Mouse (Mus musculus): ENCODE measurements at regions not wholly inside any gene's neighbourhood (a gene's known extent, or its start where the extent isn't known, plus 50 kb on each side); places are given as distances from the start of the nearest gene placed in this dataset.
"Not testable (repeated sequence)": the region's sequence is repeated elsewhere in the genome, so short reads cannot be mapped to it uniquely, and the experiment has no call there.

- no peak for DNase-seq (ENCODE audit: low read depth, low spot score)
Observed at GRCm38 (mm10) chr10:96685991-96686601, 69.3 kb downstream of the Btg1 start.

GRCm38 (mm10) chr10:96686659-96687440 is 70.0 kb downstream of the Btg1 start:
- peak; percentile 45 for DNase-seq (ENCODE audit: low read depth, low spot score)

DNA sequence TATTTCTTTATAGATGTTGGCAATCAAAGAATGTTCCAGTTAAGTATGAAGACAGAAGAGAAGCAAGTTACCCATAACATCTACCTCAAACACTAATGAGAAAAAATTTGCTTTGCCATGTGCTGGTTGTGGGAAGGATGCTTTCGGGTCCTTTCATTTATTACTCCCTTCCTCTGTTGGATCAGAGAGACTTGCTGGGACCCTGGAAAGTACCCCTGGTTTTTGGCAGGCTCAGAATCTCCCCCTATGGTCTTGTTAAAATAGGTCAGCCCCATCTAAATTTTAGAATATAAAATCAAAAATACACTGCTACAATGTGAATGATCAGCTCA is 70.6 kb downstream of the Btg1 start:
- no peak for DNase-seq (ENCODE audit: low read depth, low spot score)

DNA sequence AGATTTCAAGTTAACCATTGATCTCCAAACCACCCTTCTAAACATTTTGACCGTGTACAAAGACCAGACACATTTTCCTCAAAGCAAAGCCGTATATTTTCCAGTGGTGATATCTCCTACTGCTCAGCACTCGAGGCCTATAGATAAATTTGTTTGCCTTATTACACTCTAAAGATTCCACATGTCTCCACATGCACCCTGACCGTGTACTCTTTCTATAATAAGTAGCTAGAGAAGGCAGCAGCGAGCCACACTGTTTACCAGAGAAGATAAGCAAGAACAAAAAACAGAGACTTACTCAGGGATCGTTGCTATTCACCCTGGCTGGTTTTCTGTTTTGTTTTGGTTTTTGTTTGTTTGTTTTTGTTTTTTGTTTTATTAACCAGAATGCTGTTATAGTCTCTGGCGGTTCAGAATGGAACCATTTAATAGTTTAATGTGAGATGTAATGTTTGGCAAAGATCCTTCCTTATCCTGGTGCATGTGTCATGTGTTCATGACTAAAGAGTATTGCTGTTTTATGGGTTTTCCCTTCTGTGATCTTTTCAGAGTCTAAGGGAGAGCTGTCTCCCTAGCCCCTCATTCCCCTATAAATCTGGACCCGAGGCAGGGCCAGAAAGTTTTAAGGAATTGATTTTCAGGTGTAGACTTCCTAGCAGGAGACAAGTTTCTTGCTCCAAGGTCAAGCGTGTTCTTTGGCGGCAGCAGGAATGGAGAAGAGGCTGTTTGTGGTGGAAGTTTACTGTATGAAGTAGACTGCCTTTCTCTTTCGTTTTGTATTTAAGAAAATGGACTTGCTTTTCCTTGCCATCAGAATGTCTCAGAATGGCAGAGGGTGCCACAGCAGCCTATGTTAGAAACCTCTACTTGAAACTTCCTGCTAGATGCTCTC is 73.4 kb downstream of the Btg1 start:
- DNase-seq (ENCODE audit: low read depth, low spot score): no peak

- DNase-seq (ENCODE audit: low read depth, low spot score): peak; percentile 26
Observed at GRCm38 (mm10) chr10:96690868-96691302, 74.1 kb downstream of the Btg1 start.

- no peak for DNase-seq (ENCODE audit: low read depth, low spot score)
Observed at GRCm38 (mm10) chr10:96691319-96691870, 74.6 kb downstream of the Btg1 start.

GRCm38 (mm10) chr10:96692821-96693220 is 76.0 kb downstream of the Btg1 start:
- DNase-seq (ENCODE audit: low read depth, low spot score): no peak

- DNase-seq (ENCODE audit: low read depth, low spot score): no peak
Observed at GRCm38 (mm10) chr10:96693766-96694165, 77.0 kb downstream of the Btg1 start.

GRCm38 (mm10) chr10:96696571-96696970 is 79.8 kb downstream of the Btg1 start:
- DNase-seq (ENCODE audit: low read depth, low spot score): no peak

- no peak for DNase-seq (ENCODE audit: low read depth, low spot score)
Observed at GRCm38 (mm10) chr10:96697781-96698180, 81.0 kb downstream of the Btg1 start.

DNA sequence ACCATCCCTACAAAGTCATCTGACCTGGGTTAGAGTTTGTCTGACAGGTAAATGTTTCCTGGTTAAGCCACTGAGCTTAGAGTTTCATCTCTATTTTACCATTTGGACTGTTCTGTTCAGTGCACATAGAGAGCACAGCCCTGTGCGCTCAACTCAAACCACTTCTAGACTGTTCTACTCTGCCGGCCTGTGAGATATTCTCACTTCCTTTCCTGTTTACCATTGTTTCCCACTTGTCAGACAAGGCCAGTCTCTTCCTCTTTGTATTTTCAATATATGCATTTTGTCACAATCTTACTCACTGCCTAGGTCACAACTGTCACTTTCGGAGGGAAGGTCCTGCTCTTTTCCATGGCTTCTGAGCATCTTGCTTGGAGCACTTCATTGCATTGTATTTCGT is 89.8 kb downstream of the Btg1 start:
- no peak for DNase-seq (ENCODE audit: low read depth, low spot score)

- no peak for DNase-seq (ENCODE audit: low read depth, low spot score)
Observed at GRCm38 (mm10) chr10:96708471-96708870, 91.7 kb downstream of the Btg1 start.

GRCm38 (mm10) chr10:96709698-96710356 is 93.0 kb downstream of the Btg1 start:
- no peak for DNase-seq (ENCODE audit: low read depth, low spot score)

DNA sequence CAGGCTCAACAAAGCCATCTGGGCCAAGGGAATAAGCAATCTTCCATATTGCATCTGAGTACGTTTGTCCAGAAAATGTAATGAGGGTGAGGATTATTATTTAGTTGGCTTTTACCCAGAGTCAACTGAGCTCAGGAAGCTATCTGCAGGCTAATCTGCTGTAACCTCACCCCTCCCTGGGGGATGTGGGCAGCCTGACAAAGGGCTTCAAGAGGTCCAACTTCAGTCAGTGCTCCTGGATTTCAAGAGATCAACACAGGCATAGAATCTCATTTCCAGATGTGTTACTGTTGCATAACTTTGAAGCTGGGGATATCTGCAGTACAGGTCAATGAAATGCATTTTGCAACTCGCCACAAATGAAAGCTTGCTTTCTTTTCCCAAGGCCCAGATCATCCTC is 95.2 kb downstream of the Btg1 start:
- peak; percentile 52 for DNase-seq (ENCODE audit: low read depth, low spot score)

DNA sequence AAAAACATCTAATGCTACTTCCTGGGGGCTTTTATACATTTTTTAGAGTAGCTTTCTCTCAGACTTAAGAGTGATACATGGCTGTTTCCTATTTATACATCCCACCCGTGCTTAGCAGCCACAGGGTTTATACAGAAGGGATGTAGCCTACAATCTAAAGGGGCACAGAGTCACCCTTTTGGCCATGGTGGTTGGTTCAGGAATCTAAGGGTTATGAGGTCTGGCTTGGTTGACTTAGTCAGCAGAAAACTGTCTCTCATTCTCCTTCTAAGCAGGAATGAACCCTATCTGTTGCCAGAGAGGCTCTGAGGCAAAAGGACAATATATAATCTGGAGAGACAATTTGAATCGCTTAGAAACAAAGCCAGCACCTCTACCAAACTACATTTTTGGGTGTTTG is 97.9 kb downstream of the Btg1 start:
- DNase-seq (ENCODE audit: low read depth, low spot score): no peak

GRCm38 (mm10) chr10:96717281-96717680 is 100.5 kb downstream of the Btg1 start:
- DNase-seq (ENCODE audit: low read depth, low spot score): no peak

DNA sequence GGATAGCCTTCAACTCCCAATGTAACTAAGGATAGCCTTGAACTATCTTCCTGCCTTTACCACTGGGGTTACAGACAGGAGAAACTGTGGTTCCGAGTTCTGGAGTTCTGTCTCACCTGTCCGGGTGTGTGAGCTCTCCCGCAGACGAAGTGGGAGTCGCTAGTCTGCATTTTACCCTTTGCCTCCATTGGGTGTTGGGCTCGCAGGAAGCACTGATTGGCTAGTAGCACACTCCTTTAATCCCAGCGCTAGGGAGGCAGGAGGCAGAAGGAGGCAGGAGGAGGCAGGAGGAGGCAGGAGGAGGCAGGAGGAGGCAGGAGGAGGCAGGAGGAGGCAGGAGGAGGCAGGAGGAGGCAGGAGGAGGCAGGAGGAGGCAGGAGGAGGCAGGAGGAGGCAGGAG is 101.9 kb downstream of the Btg1 start:
- not testable (repeated sequence) for DNase-seq (ENCODE audit: low read depth, low spot score)

GRCm38 (mm10) chr10:96720281-96720711 is 103.5 kb downstream of the Btg1 start:
- DNase-seq (ENCODE audit: low read depth, low spot score): no peak

- no peak for DNase-seq (ENCODE audit: low read depth, low spot score)
Observed at GRCm38 (mm10) chr10:96720956-96721688, 104.3 kb downstream of the Btg1 start.

DNA sequence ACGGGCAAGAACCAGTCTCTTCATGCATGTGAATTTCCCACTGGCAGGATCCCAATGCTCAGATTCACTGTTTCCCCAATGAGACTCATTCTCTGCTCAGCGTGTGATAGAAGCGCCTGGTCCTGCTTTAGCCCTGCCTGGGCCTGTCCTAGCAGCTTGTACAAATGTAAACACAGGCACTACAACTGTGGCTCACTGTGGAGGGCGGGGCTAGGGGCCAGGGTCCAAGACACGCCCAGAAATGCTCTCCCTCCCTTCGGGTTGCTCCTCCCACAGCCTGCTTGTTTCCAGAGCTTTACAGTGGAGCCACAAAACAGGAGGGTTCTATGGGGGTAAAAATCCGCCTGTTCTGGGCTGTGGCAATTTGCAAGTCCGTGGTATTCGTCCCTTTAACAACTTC is 105.7 kb downstream of the Btg1 start:
- DNase-seq (ENCODE audit: low read depth, low spot score): no peak

- DNase-seq (ENCODE audit: low read depth, low spot score): no peak
Observed at GRCm38 (mm10) chr10:96723071-96723470, 106.3 kb downstream of the Btg1 start.
